Comparison of ENCODE assay signal across 16 mouse cellular contexts in genomic region chr9:35411975-35412374, GRCm38 (mm10). TPM values are rescaled to one million over a fixed set of nuclear protein-coding genes. Genes with fewer than 3 reads are reported as not detected.
DNase-seq lines count a peak whose midpoint lies in the region; ATAC-seq lines count a peak whose summit lies in the region.
"Had no signal": no experiment of that assay in that cellular context is flagged by ENCODE, and none has a peak within 500 bp of the region (broad histone marks: within the 10 kb centered on the region; RNA-seq: fewer than 3 reads in every experiment).

No protein-coding gene starts in this region.

- no peak overlapping the region for H3K9ac ChIP-seq in hindbrain, embryonic 13.5 days
- no peak overlapping the region for H3K9ac ChIP-seq in forebrain, embryonic 12.5 days
- H3K9ac ChIP-seq in midbrain, embryonic 16.5 days (ENCODE audit: low read depth, low read length), result no peak overlapping the region
- H3K9ac ChIP-seq: embryonic facial prominence, embryonic 15.5 days; heart, embryonic 12.5 days; neural tube, embryonic 12.5 days had no signal

- peaks cover 53% of the 10 kb centered on the region for H3K27me3 ChIP-seq in hindbrain, embryonic 13.5 days
- H3K27me3 ChIP-seq in hindbrain, embryonic 10.5 days (ENCODE audit: insufficient read depth, poor library complexity, severe bottlenecking), result peaks cover 17% of the 10 kb centered on the region
- H3K27me3 ChIP-seq in embryonic facial prominence, embryonic 10.5 days (replicated peaks; ENCODE audit: low read depth, poor library complexity, severe bottlenecking), result 0 out of 2 replicates have a peak, but pooled peaks cover 12% of the 10 kb centered on the region
- H3K27me3 ChIP-seq in forebrain, embryonic 12.5 days, result peaks cover 30% of the 10 kb centered on the region
- H3K27me3 ChIP-seq in midbrain, embryonic 16.5 days (ENCODE audit: control insufficient read depth, insufficient read depth, low read depth, low read length), result peaks cover 7% of the 10 kb centered on the region; the same call in 1 of the 2 replicates
- H3K27me3 ChIP-seq: embryonic facial prominence, embryonic 15.5 days; heart, embryonic 12.5 days; neural tube, embryonic 12.5 days; Patski had no signal

- WGBS in hindbrain, embryonic 13.5 days, result 59% methylated on average over 7 of the region's 7 CpGs
- WGBS in hindbrain, embryonic 10.5 days, result 72% methylated on average over 7 of the region's 7 CpGs
- 53% methylated on average over 7 of the region's 7 CpGs for WGBS in embryonic facial prominence, embryonic 10.5 days
- whole genome bisulfite sequencing in forebrain, embryonic 12.5 days, result 25% methylated on average over 7 of the region's 7 CpGs
- WGBS in midbrain, embryonic 16.5 days, result 20% methylated on average over 7 of the region's 7 CpGs

- no peaks in the 10 kb centered on the region for H3K9me3 ChIP-seq in hindbrain, embryonic 13.5 days
- no peaks in the 10 kb centered on the region for H3K9me3 ChIP-seq in hindbrain, embryonic 10.5 days
- H3K9me3 ChIP-seq in embryonic facial prominence, embryonic 10.5 days, result no peaks in the 10 kb centered on the region
- no peaks in the 10 kb centered on the region for H3K9me3 ChIP-seq in forebrain, embryonic 12.5 days
- H3K9me3 ChIP-seq in midbrain, embryonic 16.5 days (replicated peaks; ENCODE audit: control insufficient read depth, low read length, poor library complexity, severe bottlenecking), result no peaks in the 10 kb centered on the region
- H3K9me3 ChIP-seq: embryonic facial prominence, embryonic 15.5 days; heart, embryonic 12.5 days; neural tube, embryonic 12.5 days had no signal

- H3K27ac ChIP-seq in hindbrain, embryonic 13.5 days, result peak overlapping the region; percentile 10; the same call in 1 of the 2 replicates
- H3K27ac ChIP-seq in hindbrain, embryonic 10.5 days, result no peak overlapping the region
- 0 out of 2 replicates have a peak overlapping the region, but pooled peaks have one; percentile 35 for H3K27ac ChIP-seq in embryonic facial prominence, embryonic 10.5 days (replicated peaks)
- H3K27ac ChIP-seq in forebrain, embryonic 12.5 days, result peak overlapping the region; percentile 80
- no peak overlapping the region for H3K27ac ChIP-seq in midbrain, embryonic 16.5 days (ENCODE audit: low read length)
- H3K27ac ChIP-seq: embryonic facial prominence, embryonic 15.5 days; neural tube, embryonic 12.5 days had no signal

- no peak for DNase-seq in hindbrain, embryonic 10.5 days (ENCODE audit: low spot score)
- no peak for DNase-seq in embryonic facial prominence, embryonic 10.5 days (ENCODE audit: low spot score)
- no peak for DNase-seq in natural killer cell, adult 2 months (ENCODE audit: low spot score in 2 of 2)
- no peak for DNase-seq in right cerebral cortex, postnatal 14 days
- DNase-seq: cerebellum, postnatal 10 days; gastrocnemius, postnatal 14 days; kidney, adult 9 months; lung, postnatal 14 days; thymus, postnatal 25 days had no signal

- no peaks in the 10 kb centered on the region for H3K36me3 ChIP-seq in hindbrain, embryonic 13.5 days
- no peaks in the 10 kb centered on the region for H3K36me3 ChIP-seq in hindbrain, embryonic 10.5 days
- H3K36me3 ChIP-seq in embryonic facial prominence, embryonic 10.5 days (replicated peaks), result no peaks in the 10 kb centered on the region
- no peaks in the 10 kb centered on the region for H3K36me3 ChIP-seq in forebrain, embryonic 12.5 days (replicated peaks)
- no peaks in the 10 kb centered on the region for H3K36me3 ChIP-seq in midbrain, embryonic 16.5 days (ENCODE audit: control insufficient read depth, insufficient read depth, low read length)
- H3K36me3 ChIP-seq: embryonic facial prominence, embryonic 15.5 days; heart, embryonic 12.5 days; neural tube, embryonic 12.5 days had no signal

- no peak for ATAC-seq in hindbrain, embryonic 13.5 days (ENCODE audit: low FRiP score)
- no peak for ATAC-seq in forebrain, embryonic 12.5 days (ENCODE audit: low FRiP score)
- 0 out of 2 replicates have a peak, but pooled peaks have one; percentile 31 for ATAC-seq in midbrain, embryonic 16.5 days
- ATAC-seq: Patski had no signal

- no peak overlapping the region for H3K4me2 ChIP-seq in hindbrain, embryonic 13.5 days
- no peak overlapping the region for H3K4me2 ChIP-seq in forebrain, embryonic 12.5 days
- no peak overlapping the region for H3K4me2 ChIP-seq in midbrain, embryonic 16.5 days (ENCODE audit: low read length)
- H3K4me2 ChIP-seq: embryonic facial prominence, embryonic 15.5 days; heart, embryonic 12.5 days; neural tube, embryonic 12.5 days had no signal

- H3K4me3 ChIP-seq in hindbrain, embryonic 13.5 days, result no peak overlapping the region
- H3K4me3 ChIP-seq in hindbrain, embryonic 10.5 days, result no peak overlapping the region
- H3K4me3 ChIP-seq in embryonic facial prominence, embryonic 10.5 days, result no peak overlapping the region
- H3K4me3 ChIP-seq in forebrain, embryonic 12.5 days (replicated peaks), result no peak overlapping the region
- no peak overlapping the region for H3K4me3 ChIP-seq in midbrain, embryonic 16.5 days (ENCODE audit: low read depth, low read length)
- H3K4me3 ChIP-seq: embryonic facial prominence, embryonic 15.5 days; heart, embryonic 12.5 days; neural tube, embryonic 12.5 days had no signal

- peaks cover 17% of the 10 kb centered on the region for H3K4me1 ChIP-seq in hindbrain, embryonic 13.5 days (replicated peaks)
- H3K4me1 ChIP-seq in hindbrain, embryonic 10.5 days (replicated peaks), result peaks cover 21% of the 10 kb centered on the region
- peaks cover 32% of the 10 kb centered on the region for H3K4me1 ChIP-seq in embryonic facial prominence, embryonic 10.5 days
- H3K4me1 ChIP-seq in forebrain, embryonic 12.5 days, result peaks cover 13% of the 10 kb centered on the region
- peaks cover 3% of the 10 kb centered on the region; the same call in 1 of the 2 replicates for H3K4me1 ChIP-seq in midbrain, embryonic 16.5 days (ENCODE audit: control insufficient read depth, insufficient read depth, low read length)
- H3K4me1 ChIP-seq: heart, embryonic 12.5 days had no signal

RNA-seq across cellular contexts. Expression of gene Cdon, which starts 9.0 kb away (rescaled TPM):
- 5.0 and 7.9 TPM in 2 replicates for polyA plus RNA-seq in hindbrain, embryonic 13.5 days (2015; fragmentation: Nextera tagmentation; extraction: Ambion mirVana)
- polyA plus RNA-seq in hindbrain, embryonic 10.5 days (2016; fragmentation: Nextera tagmentation; extraction: Ambion mirVana), result 11.7 and 15.4 TPM in 2 replicates
- polyA plus RNA-seq in embryonic facial prominence, embryonic 10.5 days (2016; fragmentation: Nextera tagmentation; extraction: Ambion mirVana), result 9.1 and 9.9 TPM in 2 replicates
- polyA plus RNA-seq in forebrain, embryonic 12.5 days (2016; fragmentation: Nextera tagmentation; extraction: Ambion mirVana), result 23.4 and 23.7 TPM in 2 replicates
- 2.1 and 3.4 TPM in 2 replicates for polyA plus RNA-seq in midbrain, embryonic 16.5 days (2015; fragmentation: Nextera tagmentation; extraction: Ambion mirVana)

Comparison
In these comparisons a context has a peak if more than half of its experiments do, and no peak if none do; other contexts are left out.
1. H3K27ac ChIP-seq: peak in hindbrain, embryonic 13.5 days (single experiment), embryonic facial prominence, embryonic 10.5 days (single experiment) and forebrain, embryonic 12.5 days (single experiment); none in hindbrain, embryonic 10.5 days (single experiment) and midbrain, embryonic 16.5 days (single experiment).